Comparison of ENCODE assay signal across 27 mouse cellular contexts in the genomic region with DNA sequence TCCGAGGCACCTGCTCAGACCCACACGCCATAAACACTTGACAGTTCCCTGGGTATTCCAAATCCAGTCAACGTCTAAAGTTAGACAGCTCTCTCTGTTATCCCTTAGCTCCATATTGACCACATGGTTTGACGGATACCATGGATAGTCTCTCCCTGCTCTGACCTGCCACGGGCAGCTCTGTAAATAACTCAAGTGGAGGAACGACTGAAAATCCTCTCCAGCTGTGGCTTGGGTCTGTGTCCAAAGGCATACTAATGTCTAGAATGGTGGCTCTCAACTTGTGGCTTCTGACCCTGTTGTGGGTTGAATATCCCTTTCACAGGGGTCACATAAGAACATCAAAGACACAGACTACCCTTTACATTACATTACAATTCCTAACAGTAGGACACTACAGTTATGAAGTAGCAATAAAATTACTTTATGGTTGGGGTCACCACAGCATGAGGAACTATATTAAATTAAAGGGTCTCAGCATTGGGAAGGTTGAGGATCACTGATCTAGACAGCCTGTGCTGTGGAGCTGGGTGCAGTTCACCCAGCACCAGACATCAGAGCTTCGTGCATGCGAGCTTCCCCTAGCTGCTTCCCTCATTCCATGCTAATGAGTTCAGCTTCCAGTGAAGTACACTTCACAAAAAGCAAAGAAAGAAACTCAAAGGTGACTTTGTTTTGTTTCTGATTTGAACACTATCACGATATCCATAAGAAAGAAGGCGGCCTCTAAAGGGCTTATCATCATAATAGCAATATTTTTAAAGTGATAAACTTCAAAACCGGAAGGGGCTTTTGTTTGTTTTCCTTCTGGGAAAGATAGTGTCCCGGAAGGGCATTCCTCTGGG.
DNase-seq lines count a peak whose midpoint lies in the region; ATAC-seq and TF ChIP-seq lines count a peak whose summit lies in the region.
"Had no signal": no experiment of that assay in that cellular context is flagged by ENCODE, and none has a peak within 500 bp of the region (broad histone marks: within the 10 kb centered on the region; RNA-seq: fewer than 3 reads in every experiment).

No protein-coding gene starts in this region.

- no peaks in the 10 kb centered on the region for H3K27me3 ChIP-seq in heart, embryonic 10.5 days (ENCODE audit: insufficient read depth, poor library complexity, severe bottlenecking)
- no peaks in the 10 kb centered on the region for H3K27me3 ChIP-seq in kidney, embryonic 15.5 days
- no peaks in the 10 kb centered on the region for H3K27me3 ChIP-seq in kidney, adult 2 months (replicated peaks; ENCODE audit: control insufficient read depth, insufficient read depth, low read length)
- no peaks in the 10 kb centered on the region for H3K27me3 ChIP-seq in midbrain, embryonic 11.5 days (ENCODE audit: control insufficient read depth, insufficient read depth, low read length)
- no peaks in the 10 kb centered on the region; the same call in 1 of the 2 replicates for H3K27me3 ChIP-seq in midbrain, postnatal 0 days (ENCODE audit: insufficient read depth, low read length)
- H3K27me3 ChIP-seq in embryonic facial prominence, embryonic 10.5 days (replicated peaks; ENCODE audit: low read depth, poor library complexity, severe bottlenecking), result no peaks in the 10 kb centered on the region
- H3K27me3 ChIP-seq: embryonic facial prominence, embryonic 12.5 days; liver, embryonic 15.5 days; megakaryocyte, embryonic 14.5 days; midbrain, embryonic 15.5 days had no signal

- ATAC-seq in kidney, embryonic 15.5 days (replicated peaks; ENCODE audit: low FRiP score), result peak; percentile 63
- no peak for ATAC-seq in midbrain, embryonic 11.5 days (ENCODE audit: low FRiP score)
- ATAC-seq in midbrain, postnatal 0 days (ENCODE audit: low FRiP score), result no peak
- ATAC-seq: forebrain, postnatal 0 days; inflammation-experienced regulatory T-cells, adult 6 months; midbrain, embryonic 15.5 days had no signal

- no peak for DNase-seq in heart, embryonic 10.5 days (ENCODE audit: low spot score)
- DNase-seq in heart, postnatal 25 days (ENCODE audit: low spot score), result no peak
- DNase-seq in kidney, adult 2 months, result no peak
- DNase-seq in midbrain, embryonic 11.5 days (ENCODE audit: low spot score, missing footprints), result peak; percentile 73
- DNase-seq in midbrain, postnatal 0 days (ENCODE audit: low spot score), result no peak
- no peak for DNase-seq in gastrocnemius, postnatal 36 days
- DNase-seq in embryonic facial prominence, embryonic 10.5 days (ENCODE audit: low spot score), result no peak
- DNase-seq: adrenal gland, adult 2 months; cerebellum, adult 11 months; cerebellum, adult 9-11 months; forebrain, postnatal 0 days; gastrocnemius, postnatal 14 days; heart, adult 2 months; heart, postnatal 4 days; kidney, postnatal 25 days; liver; lung, postnatal 10 days; right cerebral cortex, postnatal 4 days had no signal

- WGBS in heart, embryonic 10.5 days, result 32% methylated on average over 12 of the region's 12 CpGs
- WGBS in kidney, embryonic 15.5 days, result 39% methylated on average over 12 of the region's 12 CpGs
- WGBS in kidney, adult 2 months, result 48% methylated on average over 12 of the region's 12 CpGs
- 74% methylated on average over 12 of the region's 12 CpGs for WGBS in midbrain, embryonic 11.5 days
- WGBS in midbrain, postnatal 0 days, result 64% methylated on average over 12 of the region's 12 CpGs
- 71% methylated on average over 12 of the region's 12 CpGs for WGBS in embryonic facial prominence, embryonic 10.5 days

- H3K4me2 ChIP-seq in kidney, embryonic 15.5 days, result no peak overlapping the region
- no peak overlapping the region for H3K4me2 ChIP-seq in midbrain, embryonic 11.5 days
- no peak overlapping the region for H3K4me2 ChIP-seq in midbrain, postnatal 0 days (ENCODE audit: low read depth, low read length, poor library complexity, severe bottlenecking)
- H3K4me2 ChIP-seq: embryonic facial prominence, embryonic 12.5 days; hindbrain, embryonic 14.5 days; liver, embryonic 15.5 days; midbrain, embryonic 15.5 days had no signal

- no peak overlapping the region for H3K4me3 ChIP-seq in heart, embryonic 10.5 days
- no peak overlapping the region for H3K4me3 ChIP-seq in kidney, embryonic 15.5 days (replicated peaks)
- no peak overlapping the region for H3K4me3 ChIP-seq in kidney, adult 2 months (ENCODE audit: insufficient read depth, low read depth, low read length)
- no peak overlapping the region for H3K4me3 ChIP-seq in midbrain, embryonic 11.5 days (ENCODE audit: low read depth, low read length)
- no peak overlapping the region for H3K4me3 ChIP-seq in midbrain, postnatal 0 days (ENCODE audit: low read depth, low read length)
- H3K4me3 ChIP-seq in embryonic facial prominence, embryonic 10.5 days, result no peak overlapping the region
- H3K4me3 ChIP-seq: embryonic facial prominence, embryonic 12.5 days; heart, adult 2 months; layer of hippocampus, adult 2 months; limb, embryonic 10.5 days; liver, embryonic 15.5 days; megakaryocyte, embryonic 14.5 days; midbrain, embryonic 15.5 days had no signal

- TF ChIP-seq CTCF in kidney, adult 2 months (conservative IDR thresholded peaks at IDR 0.05; ENCODE audit: insufficient read depth, insufficient read length, low read depth, low read length), result no peak
- no peak for TF ChIP-seq CTCF in midbrain, postnatal 0 days (IDR thresholded peaks at IDR 0.05)

- no peaks in the 10 kb centered on the region for H3K36me3 ChIP-seq in heart, embryonic 10.5 days
- H3K36me3 ChIP-seq in kidney, embryonic 15.5 days, result no peaks in the 10 kb centered on the region
- no peaks in the 10 kb centered on the region for H3K36me3 ChIP-seq in kidney, adult 2 months (ENCODE audit: control insufficient read depth, insufficient read depth, low read length)
- no peaks in the 10 kb centered on the region for H3K36me3 ChIP-seq in midbrain, embryonic 11.5 days (ENCODE audit: control insufficient read depth, insufficient read depth, low read length)
- H3K36me3 ChIP-seq in midbrain, postnatal 0 days (ENCODE audit: insufficient read depth, low read length), result no peaks in the 10 kb centered on the region
- H3K36me3 ChIP-seq in embryonic facial prominence, embryonic 10.5 days (replicated peaks), result no peaks in the 10 kb centered on the region
- H3K36me3 ChIP-seq: embryonic facial prominence, embryonic 12.5 days; limb, embryonic 10.5 days; liver, embryonic 15.5 days; midbrain, embryonic 15.5 days had no signal

- H3K27ac ChIP-seq in heart, embryonic 10.5 days, result 0 out of 2 replicates have a peak overlapping the region, but pooled peaks have one; percentile 6
- H3K27ac ChIP-seq in kidney, embryonic 15.5 days, result 0 out of 2 replicates have a peak overlapping the region, but pooled peaks have one; percentile 22
- H3K27ac ChIP-seq in kidney, adult 2 months (ENCODE audit: insufficient read depth, low read depth, low read length), result no peak overlapping the region
- no peak overlapping the region for H3K27ac ChIP-seq in midbrain, embryonic 11.5 days (ENCODE audit: low read depth, low read length)
- H3K27ac ChIP-seq in midbrain, postnatal 0 days (ENCODE audit: low read depth, low read length), result no peak overlapping the region
- H3K27ac ChIP-seq in embryonic facial prominence, embryonic 10.5 days (replicated peaks), result no peak overlapping the region
- H3K27ac ChIP-seq: embryonic facial prominence, embryonic 12.5 days; heart, adult 2 months; hindbrain, embryonic 14.5 days; layer of hippocampus, adult 2 months; limb, embryonic 10.5 days; liver, embryonic 15.5 days; midbrain, embryonic 15.5 days had no signal

- H3K9ac ChIP-seq in kidney, embryonic 15.5 days, result no peak overlapping the region
- no peak overlapping the region for H3K9ac ChIP-seq in midbrain, embryonic 11.5 days (ENCODE audit: low read length)
- no peak overlapping the region for H3K9ac ChIP-seq in midbrain, postnatal 0 days (replicated peaks; ENCODE audit: low read length, poor library complexity, severe bottlenecking)
- H3K9ac ChIP-seq: embryonic facial prominence, embryonic 12.5 days; forebrain, postnatal 0 days; hindbrain, embryonic 14.5 days; liver, embryonic 15.5 days; midbrain, embryonic 15.5 days had no signal

- TF ChIP-seq POLR2A in kidney, adult 2 months (IDR thresholded peaks at IDR 0.05; ENCODE audit: low read depth, low read length), result no peak

- intact Hi-C loops in heart, postnatal 25 days (cut with DNase I), result no loop called here
- intact Hi-C loops in gastrocnemius, postnatal 36 days (cut with DNase I), result no loop called here

- H3K4me1 ChIP-seq in heart, embryonic 10.5 days, result peaks cover 7% of the 10 kb centered on the region; the same call in 1 of the 2 replicates
- H3K4me1 ChIP-seq in kidney, embryonic 15.5 days, result peaks cover 14% of the 10 kb centered on the region; the same call in 1 of the 2 replicates
- no peaks in the 10 kb centered on the region for H3K4me1 ChIP-seq in kidney, adult 2 months (ENCODE audit: control insufficient read depth, insufficient read depth, low read length)
- no peaks in the 10 kb centered on the region for H3K4me1 ChIP-seq in midbrain, embryonic 11.5 days (ENCODE audit: control insufficient read depth, insufficient read depth, low read length)
- no peaks in the 10 kb centered on the region for H3K4me1 ChIP-seq in midbrain, postnatal 0 days (ENCODE audit: insufficient read depth, low read length)
- no peaks in the 10 kb centered on the region for H3K4me1 ChIP-seq in embryonic facial prominence, embryonic 10.5 days
- H3K4me1 ChIP-seq: embryonic facial prominence, embryonic 12.5 days; limb, embryonic 10.5 days; liver, embryonic 15.5 days; megakaryocyte, embryonic 14.5 days; midbrain, embryonic 15.5 days had no signal

- H3K9me3 ChIP-seq in heart, embryonic 10.5 days, result no peaks in the 10 kb centered on the region
- no peaks in the 10 kb centered on the region for H3K9me3 ChIP-seq in kidney, embryonic 15.5 days (replicated peaks)
- no peaks in the 10 kb centered on the region for H3K9me3 ChIP-seq in midbrain, embryonic 11.5 days (ENCODE audit: control insufficient read depth, low read length)
- H3K9me3 ChIP-seq in midbrain, postnatal 0 days (ENCODE audit: low read length), result no peaks in the 10 kb centered on the region
- H3K9me3 ChIP-seq in embryonic facial prominence, embryonic 10.5 days, result no peaks in the 10 kb centered on the region
- H3K9me3 ChIP-seq: embryonic facial prominence, embryonic 12.5 days; limb, embryonic 10.5 days; midbrain, embryonic 15.5 days had no signal

Comparison
In these comparisons a context has a peak if more than half of its experiments do, and no peak if none do; other contexts are left out.
1. H3K27ac ChIP-seq: peak in heart, embryonic 10.5 days (single experiment) and kidney, embryonic 15.5 days (single experiment); none in kidney, adult 2 months (single experiment), midbrain, embryonic 11.5 days (single experiment), midbrain, postnatal 0 days (single experiment) and embryonic facial prominence, embryonic 10.5 days (single experiment).